Mouse (Mus musculus) forebrain, embryonic 12.5 days (tissue): Measurements from ENCODE around the gene Megf11. TPM values are rescaled to one million over a fixed set of nuclear protein-coding genes. Genes with fewer than 3 reads are reported as not detected.

Source experiments
- ATAC-seq: fragments of 200-750 bp; cut with Nextera tagmentation; 2 replicates; pipeline ENCODE4 v1.8.0; 2017; ENCODE audit warnings: moderate TSS enrichment; ENCODE audit not compliant: low FRiP score
- H3K27ac ChIP-seq: fragments of 300-500 bp; sonication (generic); 2 replicates; pipeline ENCODE4 v1.5.1; 2016; ENCODE audit warnings: mild to moderate bottlenecking
- H3K27me3 ChIP-seq: fragments of 300-500 bp; sonication (generic); 2 replicates; pipeline ENCODE4 v1.6.1; 2016; ENCODE audit warnings: mild to moderate bottlenecking
- H3K36me3 ChIP-seq: fragments of 300-500 bp; sonication (generic); replicated peaks from 2 replicates; pipeline ENCODE4 v1.6.1; 2016; ENCODE audit warnings: mild to moderate bottlenecking
- H3K4me1 ChIP-seq: fragments of 300-500 bp; sonication (generic); 2 replicates; pipeline ENCODE4 v1.6.1; 2016
- H3K4me2 ChIP-seq: fragments of 300-500 bp; sonication (generic); 2 replicates; pipeline ENCODE4 v1.6.1; 2016; ENCODE audit warnings: mild to moderate bottlenecking, moderate library complexity
- H3K4me3 ChIP-seq: fragments of 300-500 bp; sonication (generic); replicated peaks from 2 replicates; pipeline ENCODE4 v1.5.1; 2016; ENCODE audit warnings: mild to moderate bottlenecking
- H3K9ac ChIP-seq: fragments of 300-500 bp; sonication (generic); 2 replicates; pipeline ENCODE4 v1.6.1; 2016; ENCODE audit warnings: mild to moderate bottlenecking
- H3K9me3 ChIP-seq: fragments of 300-500 bp; sonication (generic); 2 replicates; pipeline ENCODE4 v1.6.1; 2016
- WGBS: fragments of 180-500 bp; shearing (Covaris S2); methylation state at CpG from one replicate; pipeline ENCODE4 v1.1.7; 2016; 5-methylcytosine and 5-hydroxymethylcytosine counted together
- polyA plus RNA-seq: library from polyadenylated mRNA; unstranded; fragments of >200 nt; fragmentation: Nextera tagmentation; extraction: Ambion mirVana; gene quantifications from 2 replicates; pipeline ENCODE4 v1.2.1, GENCODE M21; 2016

Gene Megf11
- polyA plus RNA-seq, 1 experiment from 2014 or later: 3.8 TPM

GRCm38 (mm10) chr9:64579306-64579705 lies 193.9 kb downstream of the Megf11 start:
- no peak overlapping the region for H3K4me3 ChIP-seq
- H3K4me2 ChIP-seq: no peak overlapping the region
- no peaks in the 10 kb centered on the region for H3K27me3 ChIP-seq
- peaks cover 8% of the 10 kb centered on the region; the same call in 1 of the 2 replicates for H3K4me1 ChIP-seq
- no peak for ATAC-seq
- H3K27ac ChIP-seq: no peak overlapping the region
- H3K36me3 ChIP-seq: no peaks in the 10 kb centered on the region
- H3K9me3 ChIP-seq: no peaks in the 10 kb centered on the region
- 75% methylated on average over 1 of the region's 1 CpGs for WGBS
- no peak overlapping the region for H3K9ac ChIP-seq

- H3K36me3 ChIP-seq: no peaks in the 10 kb centered on the region
- H3K4me1 ChIP-seq: 0 out of 2 replicates have a peak, but pooled peaks cover 3% of the 10 kb centered on the region
- H3K27me3 ChIP-seq: peaks cover 7% of the 10 kb centered on the region; the same call in 1 of the 2 replicates
- H3K9ac ChIP-seq: no peak overlapping the region
- H3K27ac ChIP-seq: no peak overlapping the region
- WGBS: 84% methylated on average over 5 of the region's 5 CpGs
- no peak overlapping the region for H3K4me3 ChIP-seq
- H3K9me3 ChIP-seq: no peaks in the 10 kb centered on the region
- no peak for ATAC-seq
- no peak overlapping the region for H3K4me2 ChIP-seq
Observed at GRCm38 (mm10) chr9:64586292-64586691, 200.9 kb downstream of the Megf11 start.

- Histone ChIP-seq H3K4me2 (no peak overlapping the region), H3K9ac (no peak overlapping the region), H3K27me3 (peaks cover 20% of the 10 kb centered on the region), H3K9me3 (no peaks in the 10 kb centered on the region), H3K36me3 (no peaks in the 10 kb centered on the region), H3K27ac (no peak overlapping the region), H3K4me1 (peaks cover 4% of the 10 kb centered on the region), H3K4me3 (no peak overlapping the region)
- no peak for ATAC-seq
- 86% methylated on average over 7 of the region's 7 CpGs for WGBS
Observed at GRCm38 (mm10) chr9:64587991-64588390, 202.6 kb downstream of the Megf11 start.

- Histone ChIP-seq H3K9me3 (no peaks in the 10 kb centered on the region), H3K27me3 (peaks cover 40% of the 10 kb centered on the region), H3K4me3 (no peak overlapping the region), H3K9ac (no peak overlapping the region), H3K27ac (no peak overlapping the region), H3K36me3 (no peaks in the 10 kb centered on the region), H3K4me2 (no peak overlapping the region), H3K4me1 (peaks cover 18% of the 10 kb centered on the region)
- no peak for ATAC-seq
- WGBS: 70% methylated on average over 5 of the region's 5 CpGs
Observed at GRCm38 (mm10) chr9:64590634-64591041, 205.2 kb downstream of the Megf11 start.

GRCm38 (mm10) chr9:64591436-64591835 lies 206.0 kb downstream of the Megf11 start:
- H3K9me3 ChIP-seq: no peaks in the 10 kb centered on the region
- no peak overlapping the region for H3K9ac ChIP-seq
- H3K4me3 ChIP-seq: no peak overlapping the region
- WGBS: 70% methylated on average over 1 of the region's 1 CpGs
- no peaks in the 10 kb centered on the region for H3K36me3 ChIP-seq
- H3K4me1 ChIP-seq: peaks cover 18% of the 10 kb centered on the region
- no peak overlapping the region for H3K4me2 ChIP-seq
- H3K27me3 ChIP-seq: peaks cover 47% of the 10 kb centered on the region
- no peak for ATAC-seq
- no peak overlapping the region for H3K27ac ChIP-seq

- Histone ChIP-seq H3K9me3 (no peaks in the 10 kb centered on the region), H3K27ac (no peak overlapping the region), H3K4me2 (no peak overlapping the region), H3K36me3 (no peaks in the 10 kb centered on the region), H3K4me1 (peaks cover 18% of the 10 kb centered on the region), H3K27me3 (peaks cover 64% of the 10 kb centered on the region), H3K4me3 (no peak overlapping the region), H3K9ac (no peak overlapping the region)
- no peak for ATAC-seq
- 78% methylated on average over 8 of the region's 8 CpGs for WGBS
Observed at GRCm38 (mm10) chr9:64594442-64594841, 209.0 kb downstream of the Megf11 start.

GRCm38 (mm10) chr9:64598427-64598826 lies 213.0 kb downstream of the Megf11 start:
- Histone ChIP-seq H3K9ac (no peak overlapping the region), H3K9me3 (no peaks in the 10 kb centered on the region), H3K4me2 (no peak overlapping the region), H3K27me3 (peaks cover 72% of the 10 kb centered on the region), H3K27ac (no peak overlapping the region), H3K4me3 (no peak overlapping the region), H3K4me1 (peaks cover 9% of the 10 kb centered on the region), H3K36me3 (no peaks in the 10 kb centered on the region)
- ATAC-seq: no peak
- WGBS: 93% methylated on average over 7 of the region's 7 CpGs

- Histone ChIP-seq H3K27ac (no peak overlapping the region), H3K4me3 (no peak overlapping the region)
Observed at GRCm38 (mm10) chr9:64600731-64601130, 215.3 kb downstream of the Megf11 start.

GRCm38 (mm10) chr9:64602895-64603294 lies 217.5 kb downstream of the Megf11 start:
- Histone ChIP-seq H3K4me1 (peaks cover 38% of the 10 kb centered on the region), H3K36me3 (no peaks in the 10 kb centered on the region), H3K4me2 (no peak overlapping the region), H3K27me3 (peaks cover 69% of the 10 kb centered on the region), H3K9me3 (no peaks in the 10 kb centered on the region), H3K4me3 (no peak overlapping the region), H3K9ac (no peak overlapping the region), H3K27ac (no peak overlapping the region)
- WGBS: 91% methylated on average over 1 of the region's 1 CpGs
- ATAC-seq: no peak

More at GRCm38 (mm10) chr9:64600731-64601130, 215.3 kb downstream of the Megf11 start:
- H3K4me1 ChIP-seq: peaks cover 19% of the 10 kb centered on the region
- H3K9ac ChIP-seq: no peak overlapping the region
- no peaks in the 10 kb centered on the region for H3K9me3 ChIP-seq
- no peaks in the 10 kb centered on the region for H3K36me3 ChIP-seq
- 91% methylated on average over 2 of the region's 2 CpGs for WGBS
- ATAC-seq: no peak
- H3K4me2 ChIP-seq: no peak overlapping the region
- peaks cover 69% of the 10 kb centered on the region for H3K27me3 ChIP-seq

GRCm38 (mm10) chr9:64604217-64604711 lies 218.8 kb downstream of the Megf11 start:
- Histone ChIP-seq H3K9me3 (no peaks in the 10 kb centered on the region), H3K9ac (no peak overlapping the region), H3K4me3 (no peak overlapping the region), H3K27me3 (peaks cover 73% of the 10 kb centered on the region), H3K4me1 (peaks cover 44% of the 10 kb centered on the region), H3K27ac (peak overlapping the region; percentile 63), H3K4me2 (no peak overlapping the region), H3K36me3 (no peaks in the 10 kb centered on the region)
- WGBS: 61% methylated on average over 7 of the region's 7 CpGs
- ATAC-seq: no peak

GRCm38 (mm10) chr9:64605077-64605714 lies 219.8 kb downstream of the Megf11 start:
- Histone ChIP-seq H3K4me2 (0 out of 2 replicates have a peak overlapping the region, but pooled peaks have one; percentile 6), H3K36me3 (no peaks in the 10 kb centered on the region), H3K9me3 (no peaks in the 10 kb centered on the region), H3K4me1 (peaks cover 53% of the 10 kb centered on the region), H3K27ac (peak overlapping the region; percentile 81), H3K27me3 (peaks cover 70% of the 10 kb centered on the region), H3K4me3 (no peak overlapping the region), H3K9ac (no peak overlapping the region)
- 51% methylated on average over 14 of the region's 14 CpGs for WGBS
- peak; percentile 51 for ATAC-seq

GRCm38 (mm10) chr9:64605735-64606349 lies 220.4 kb downstream of the Megf11 start:
- Histone ChIP-seq H3K4me1 (peaks cover 53% of the 10 kb centered on the region), H3K9me3 (no peaks in the 10 kb centered on the region), H3K36me3 (no peaks in the 10 kb centered on the region), H3K27ac (peak overlapping the region; percentile 81), H3K9ac (no peak overlapping the region), H3K4me3 (no peak overlapping the region), H3K27me3 (peaks cover 70% of the 10 kb centered on the region), H3K4me2 (peak overlapping the region; percentile 22; the same call in 1 of the 2 replicates)
- peak; percentile 86 for ATAC-seq
- WGBS: 6% methylated on average over 13 of the region's 13 CpGs
